Mouse (Mus musculus) kidney, adult 2 months (tissue): ENCODE data around the gene Ern1. TPM values are rescaled to one million over a fixed set of nuclear protein-coding genes. Genes with fewer than 3 reads are reported as not detected.

Experiments used
- DNase-seq: peaks from one replicate; pipeline ENCODE4 v3.0.0; 2021
- H3K27ac ChIP-seq: fragments of 200-500 bp; 2 replicates; pipeline ENCODE4 v1.5.1; 2012; ENCODE audit warnings: low read depth, low read length, control low read depth, inconsistent platforms; ENCODE audit not compliant: insufficient read depth
- H3K27me3 ChIP-seq: fragments of 200-500 bp; replicated peaks from 2 replicates; pipeline ENCODE4 v1.6.1; 2012; ENCODE audit warnings: mild to moderate bottlenecking, moderate library complexity, low read length, inconsistent platforms; ENCODE audit not compliant: control insufficient read depth, insufficient read depth
- H3K36me3 ChIP-seq: fragments of 200-500 bp; 2 replicates; pipeline ENCODE4 v1.6.1; 2012; ENCODE audit warnings: mild to moderate bottlenecking, moderate library complexity, low read length, inconsistent platforms; ENCODE audit not compliant: control insufficient read depth, insufficient read depth
- H3K4me1 ChIP-seq: fragments of 200-500 bp; 2 replicates; pipeline ENCODE4 v1.6.1; 2011; ENCODE audit warnings: low read length; ENCODE audit not compliant: control insufficient read depth, insufficient read depth
- H3K4me3 ChIP-seq: fragments of 200-500 bp; 2 replicates; pipeline ENCODE4 v1.5.1; 2011; ENCODE audit warnings: mild to moderate bottlenecking, low read depth, low read length, control low read depth; ENCODE audit not compliant: insufficient read depth
- CTCF ChIP-seq: fragments of 200-500 bp; conservative IDR thresholded peaks from 2 replicates; pipeline ENCODE4 v1.5.1; 2011; ENCODE audit warnings: low read depth, mild to moderate bottlenecking, control low read depth, low read length, moderate library complexity, mixed read lengths; ENCODE audit not compliant: insufficient read depth, insufficient read length
- POLR2A ChIP-seq: fragments of 200-500 bp; IDR thresholded peaks from one replicate; pipeline ENCODE4 v1.6.1; 2011; ENCODE audit warnings: low read depth, low read length, control low read depth
- WGBS: fragments of 180-500 bp; shearing (Covaris S2); methylation state at CpG from one replicate; pipeline ENCODE4 v1.1.7; 2018; 5-methylcytosine and 5-hydroxymethylcytosine counted together
- polyA plus RNA-seq: library from polyadenylated mRNA; depleted of rRNA; stranded (reverse); fragments of >200 nt; gene quantifications from 2 replicates; pipeline ENCODE4 v1.2.3, GENCODE M21; 2012; rRNA removed

The Ern1 gene
- polyA plus RNA-seq, 1 experiment = 12.6 TPM

DNA sequence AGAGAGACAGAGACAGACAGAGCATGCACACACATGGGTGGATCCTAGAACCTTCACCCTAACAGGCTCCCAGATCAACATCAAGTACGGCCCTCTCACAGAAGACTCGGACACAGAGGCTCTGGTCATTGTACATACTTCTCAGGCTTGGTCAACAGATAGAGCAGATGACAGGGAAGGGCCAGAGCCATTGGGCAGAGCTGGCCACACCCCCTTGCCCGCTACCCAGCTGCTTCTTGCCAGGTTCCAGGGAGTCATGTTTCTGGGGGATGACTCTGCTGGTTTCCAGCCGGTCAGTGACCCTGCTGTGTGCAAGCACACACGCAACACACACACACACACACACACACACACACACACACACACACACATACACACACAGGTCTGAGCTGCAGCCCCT lies 136.8 kb downstream of the Ern1 start:
- no peaks in the 10 kb centered on the region for H3K4me1 ChIP-seq
- TF ChIP-seq POLR2A (no peak), CTCF (no peak)
- WGBS = 61% methylated on average over 5 of the region's 5 CpGs
- H3K4me3 ChIP-seq = no peak overlapping the region
- H3K27me3 ChIP-seq = no peaks in the 10 kb centered on the region
- no peak overlapping the region for H3K27ac ChIP-seq
- no peaks in the 10 kb centered on the region for H3K36me3 ChIP-seq
- no peak for DNase-seq

DNA sequence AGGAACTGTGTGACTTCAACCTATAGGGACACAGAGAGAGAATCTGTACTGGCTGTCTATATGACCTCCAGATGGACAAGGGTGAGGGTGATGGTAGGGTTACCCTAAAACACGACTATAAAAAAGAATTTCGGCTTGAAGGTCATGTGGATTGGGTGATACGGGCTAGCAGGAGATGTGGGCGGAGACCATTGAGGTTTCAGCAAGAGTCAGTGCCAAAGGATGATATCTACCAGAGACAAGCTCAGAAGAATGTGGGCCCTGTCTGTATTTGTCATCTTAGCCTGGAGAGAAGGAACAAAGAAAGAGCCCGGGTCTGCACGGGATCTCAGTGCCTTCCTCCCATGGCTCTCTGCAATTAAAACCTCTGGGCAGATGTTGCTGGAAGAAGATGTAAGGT lies 137.9 kb downstream of the Ern1 start:
- no peak overlapping the region for H3K4me3 ChIP-seq
- no peak for TF ChIP-seq CTCF
- TF ChIP-seq POLR2A = no peak
- H3K4me1 ChIP-seq = no peaks in the 10 kb centered on the region
- no peak overlapping the region for H3K27ac ChIP-seq
- WGBS = 85% methylated on average over 6 of the region's 6 CpGs
- no peak for DNase-seq
- H3K36me3 ChIP-seq = no peaks in the 10 kb centered on the region
- no peaks in the 10 kb centered on the region for H3K27me3 ChIP-seq

DNA sequence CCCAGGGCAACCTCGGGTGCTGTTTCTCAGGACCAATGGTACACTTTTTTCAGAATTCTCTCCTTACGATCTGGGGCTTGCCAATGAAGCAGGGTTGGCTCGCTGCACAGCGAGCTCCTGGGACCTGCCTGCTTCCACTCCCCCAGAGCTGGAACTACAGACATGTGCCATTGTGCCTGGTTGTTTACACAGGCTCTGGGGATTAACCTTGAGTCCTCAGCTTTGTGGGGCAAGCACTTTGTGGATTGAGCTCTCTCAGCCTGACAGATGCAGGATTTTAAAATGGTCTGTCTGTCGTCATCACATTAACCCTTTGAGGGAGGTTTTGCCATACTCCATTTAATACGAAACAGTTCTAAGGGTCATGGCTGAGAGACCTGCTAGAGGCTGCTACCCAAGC lies 142.7 kb downstream of the Ern1 start:
- Histone ChIP-seq H3K36me3 (no peaks in the 10 kb centered on the region), H3K27me3 (no peaks in the 10 kb centered on the region), H3K4me3 (no peak overlapping the region), H3K4me1 (no peaks in the 10 kb centered on the region), H3K27ac (no peak overlapping the region)
- 42% methylated on average over 6 of the region's 6 CpGs for WGBS
- no peak for TF ChIP-seq POLR2A
- no peak for TF ChIP-seq CTCF
- no peak for DNase-seq

Other genes starting within 250 kb of the Ern1 start
- 11.7 TPM in 2 replicates for gene Ftsj3, start 231.8 kb downstream of the Ern1 start, polyA plus RNA-seq
- gene Psmc5, start 231.7 kb downstream of the Ern1 start, polyA plus RNA-seq = 52.5 and 66.9 TPM in 2 replicates
- 70.0 and 77.9 TPM in 2 replicates for gene Smarcd2, start 214.9 kb downstream of the Ern1 start, polyA plus RNA-seq
- gene Tcam1, start 211.2 kb downstream of the Ern1 start, polyA plus RNA-seq = 0.02 and 0.03 TPM in 2 replicates
- 0.16 TPM in 1 of 2 replicates, not detected in the other for gene Gh, start 186.0 kb downstream of the Ern1 start, polyA plus RNA-seq
- gene Cd79b, start 173.1 kb downstream of the Ern1 start, polyA plus RNA-seq = 2.7 and 17.9 TPM in 2 replicates
- 0.11 and 1.9 TPM in 2 replicates for gene Scn4a, start 134.6 kb downstream of the Ern1 start, polyA plus RNA-seq
- 0.12 and 0.58 TPM in 2 replicates for gene Prr29, start 122.4 kb downstream of the Ern1 start, polyA plus RNA-seq
- 35.0 and 38.1 TPM in 2 replicates for gene Icam2, start 99.8 kb downstream of the Ern1 start, polyA plus RNA-seq
- 33.0 and 37.2 TPM in 2 replicates for gene Tex2, start 125.6 kb upstream of the Ern1 start, polyA plus RNA-seq